Mouse (Mus musculus) Patski (cell line): Measurements from ENCODE around the gene Inpp1. TPM values are rescaled to one million over a fixed set of nuclear protein-coding genes. Genes with fewer than 3 reads are reported as not detected.

Source experiments
- ATAC-seq: fragments of 100-300 bp; one replicate; pipeline ENCODE4 v1.8.0; 2021
- CTCF ChIA-PET: fragments of 350-600 bp; sonication (Branson Sonifier 250); formaldehyde crosslinking; loops from one replicate; lab custom pipeline; 2022; ENCODE audit warnings: inconsistent platforms; lab: Charles Lee
- POLR2A ChIA-PET: fragments of 350-600 bp; sonication (Branson Sonifier 250); formaldehyde crosslinking; loops from one replicate; lab custom pipeline; 2022; ENCODE audit warnings: antibody characterized with exemption, inconsistent platforms; lab: Charles Lee
- DNase-seq: peaks from one replicate; pipeline ENCODE4 v3.0.0-alpha.2; 2011; ENCODE audit warnings: low read depth, low spot score
- H3K27me3 ChIP-seq: fragments of 371-371 bp; one replicate; pipeline ENCODE4 v1.5.1; 2021
- CTCF ChIP-seq: fragments of 100-300 bp; IDR thresholded peaks from one replicate; pipeline ENCODE4 v1.5.1; 2021
- in situ Hi-C: fragments of 300-500 bp; cut with MboI; formaldehyde crosslinking; loops from 3 replicates; pipeline ENCODE4 v1.11.1; 2018; ENCODE audit warnings: low pct_unique_long_range_greater_than_20kb, mixed read lengths
- polyA plus RNA-seq: library from polyadenylated mRNA; unstranded; gene quantifications from one replicate; pipeline ENCODE4 v1.2.3, GENCODE M21; 2021

The Inpp1 gene
- polyA plus RNA-seq, 1 experiment from 2014 or later: 24.3 TPM

- DNase-seq: no peak
- CTCF ChIA-PET: interaction anchor here (1.3 kb wide), 1 partner anchor 103 kb away, joined by 5 read pairs; no protein-coding TSS in a partner anchor
- H3K27me3 ChIP-seq: no peaks in the 10 kb centered on the region
- POLR2A ChIA-PET: interaction anchor here (0.6 kb wide), 1 partner anchor 82 kb away, joined by 3 read pairs; no protein-coding TSS in a partner anchor
- ATAC-seq: no peak
- in situ Hi-C loops: loop anchor here (5.0 kb wide), 1 partner anchor 454 kb away; no protein-coding TSS in a partner anchor
- TF ChIP-seq CTCF: no peak
These were observed 65.9 kb downstream of the Inpp1 start for GRCm38 (mm10) chr1:52751634-52752033.

- no peak for DNase-seq
- ChIA-PET CTCF (interaction anchor here (2.1 kb wide), 1 partner anchor 102 kb away, joined by 7 read pairs; no protein-coding TSS in a partner anchor), POLR2A (no interaction called here)
- no peak for ATAC-seq
- no peaks in the 10 kb centered on the region for H3K27me3 ChIP-seq
- in situ Hi-C loops: loop anchor here (5.0 kb wide), 2 partner anchors 103 to 453 kb away; no protein-coding TSS in a partner anchor
- TF ChIP-seq CTCF: no peak
These were observed 67.5 kb downstream of the Inpp1 start for GRCm38 (mm10) chr1:52749978-52750377.

- DNase-seq (no peak), ATAC-seq (no peak)
- POLR2A ChIA-PET: no interaction called here
- CTCF ChIA-PET: interaction anchor here (0.7 to 2.1 kb wide), 5 partner anchors 10 to 117 kb away, joined by 3 to 7 read pairs (median 3); no protein-coding TSS in a partner anchor
- in situ Hi-C loops: loop anchor here (5.0 kb wide), 1 partner anchor 101 kb away; no protein-coding TSS in a partner anchor
- peak; percentile 67 for TF ChIP-seq CTCF
- H3K27me3 ChIP-seq: no peaks in the 10 kb centered on the region
These were observed 69.2 kb downstream of the Inpp1 start for GRCm38 (mm10) chr1:52748260-52748659.

- ChIA-PET CTCF (no interaction called here), POLR2A (no interaction called here)
- in situ Hi-C loops: no loop called here
These were observed 74.9 kb downstream of the Inpp1 start for GRCm38 (mm10) chr1:52742567-52742966.

More at GRCm38 (mm10) chr1:52742567-52742966, 74.9 kb downstream of the Inpp1 start:
- ATAC-seq (no peak), DNase-seq (no peak)
- no peak for TF ChIP-seq CTCF
- no peaks in the 10 kb centered on the region for H3K27me3 ChIP-seq

Other genes starting within 250 kb of the Inpp1 start
- gene Nemp2, start 187.0 kb downstream of the Inpp1 start, polyA plus RNA-seq: 6.6 TPM
- gene Mfsd6, start 90.2 kb downstream of the Inpp1 start, polyA plus RNA-seq: 20.9 TPM
- 40.1 TPM for gene Hibch, start 27.2 kb upstream of the Inpp1 start, polyA plus RNA-seq
- 0.12 TPM for gene 1700019D03Rik, start 202.5 kb upstream of the Inpp1 start, polyA plus RNA-seq
- not detected for gene Mstn, start 244.0 kb upstream of the Inpp1 start, polyA plus RNA-seq